Mouse (Mus musculus) liver, adult 2 months (tissue): ENCODE measurements at regions not wholly inside any gene's neighbourhood (a gene's known extent, or its start where the extent isn't known, plus 50 kb on each side); places are given as distances from the start of the nearest gene placed in this dataset.

Experiments
- CTCF ChIP-seq: fragments of 200-500 bp; IDR thresholded peaks from 2 replicates; pipeline ENCODE4 v1.5.1; 2011; ENCODE audit warnings: low read depth, low read length, control low read depth
- POLR2A ChIP-seq: fragments of 200-500 bp; IDR thresholded peaks from 2 replicates; pipeline ENCODE4 v1.6.1; 2011; ENCODE audit warnings: low read length, control low read depth; ENCODE audit not compliant: insufficient read depth; ENCODE audit errors: extremely low read depth

DNA sequence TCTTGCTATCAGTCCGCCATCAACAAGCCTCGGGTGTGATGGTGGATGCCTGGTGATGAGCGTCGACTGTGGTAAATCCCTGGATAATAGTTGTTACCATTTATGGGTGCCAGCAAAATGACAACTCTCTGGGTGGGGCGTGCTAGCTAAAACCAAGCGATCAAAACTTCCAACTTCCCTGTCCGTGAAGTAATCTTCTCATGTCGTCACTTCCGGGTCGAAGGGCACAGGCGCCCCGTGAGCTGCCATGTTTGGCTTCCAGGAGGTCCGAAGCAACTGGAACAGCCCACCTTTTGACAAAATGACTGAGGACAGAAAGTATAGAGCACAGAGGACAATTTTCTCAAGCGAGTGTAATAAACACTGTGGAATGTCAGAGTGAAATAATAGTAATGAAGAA, 62.5 kb upstream of the Ubl3 start:
- TF ChIP-seq CTCF (no peak), POLR2A (no peak)
